Mouse (Mus musculus) midbrain, postnatal 0 days (tissue): Measurements from ENCODE around the gene Kcnh3. TPM values are rescaled to one million over a fixed set of nuclear protein-coding genes. Genes with fewer than 3 reads are reported as not detected.
A peak's percentile ranks its signal among the peaks of the same experiment; 100 is the strongest.

Experiments used
- ATAC-seq: fragments of 200-750 bp; cut with Nextera tagmentation; 2 replicates; pipeline ENCODE4 v1.8.0; 2017; ENCODE audit warnings: moderate number of reproducible peaks, mild to moderate bottlenecking, moderate TSS enrichment, moderate library complexity; ENCODE audit not compliant: low FRiP score
- DNase-seq: peaks from one replicate; pipeline ENCODE4 v3.0.0-alpha.2; 2015; ENCODE audit warnings: low spot score
- H3K27ac ChIP-seq: fragments of 300-500 bp; sonication (generic); 2 replicates; pipeline ENCODE4 v1.5.1; 2014; ENCODE audit warnings: low read depth, mild to moderate bottlenecking, low read length, mixed read lengths
- H3K27me3 ChIP-seq: fragments of 300-500 bp; sonication (generic); 2 replicates; pipeline ENCODE4 v1.6.1; 2014; ENCODE audit warnings: low read length, control low read depth, mixed read lengths; ENCODE audit not compliant: insufficient read depth
- H3K36me3 ChIP-seq: fragments of 300-500 bp; sonication (generic); 2 replicates; pipeline ENCODE4 v1.6.1; 2014; ENCODE audit warnings: low read length, control low read depth, mixed read lengths; ENCODE audit not compliant: insufficient read depth
- H3K4me1 ChIP-seq: fragments of 300-500 bp; sonication (generic); 2 replicates; pipeline ENCODE4 v1.6.1; 2014; ENCODE audit warnings: mild to moderate bottlenecking, control low read depth, antibody characterized with exemption, low read length, mixed read lengths; ENCODE audit not compliant: insufficient read depth
- H3K4me2 ChIP-seq: fragments of 300-500 bp; sonication (generic); 2 replicates; pipeline ENCODE4 v1.6.1; 2014; ENCODE audit warnings: low read depth, mild to moderate bottlenecking, low read length, mixed read lengths; ENCODE audit not compliant: poor library complexity, severe bottlenecking
- H3K4me3 ChIP-seq: fragments of 300-500 bp; sonication (generic); 2 replicates; pipeline ENCODE4 v1.5.1; 2014; ENCODE audit warnings: low read depth, mild to moderate bottlenecking, low read length, moderate library complexity
- H3K9ac ChIP-seq: fragments of 300-500 bp; sonication (generic); replicated peaks from 2 replicates; pipeline ENCODE4 v1.6.1; 2014; ENCODE audit warnings: mild to moderate bottlenecking, low read length, moderate library complexity, mixed read lengths; ENCODE audit not compliant: poor library complexity, severe bottlenecking
- H3K9me3 ChIP-seq: fragments of 300-500 bp; sonication (generic); 2 replicates; pipeline ENCODE4 v1.6.1; 2016; ENCODE audit warnings: low read length, control low read depth
- CTCF ChIP-seq: IDR thresholded peaks from 2 replicates; pipeline ENCODE4 v1.5.1; 2016; ENCODE audit warnings: antibody characterized with exemption, mild to moderate bottlenecking
- WGBS: fragments of 180-500 bp; shearing (Covaris S2); extraction: QIAGEN DNeasy Blood & Tissue Kit; methylation state at CpG from one replicate; pipeline ENCODE4 v1.1.7; 2014; 5-methylcytosine and 5-hydroxymethylcytosine counted together
- polyA plus RNA-seq: library from polyadenylated mRNA; unstranded; fragments of >200 nt; fragmentation: Nextera tagmentation; extraction: Ambion mirVana; gene quantifications from 2 replicates; pipeline ENCODE4 v1.2.1, GENCODE M21; 2015
- total RNA-seq: library from RNA; depleted of rRNA; stranded (reverse); fragments of >200 nt; gene quantifications from 2 replicates; pipeline ENCODE4 v1.2.3, GENCODE M21; 2014

The Kcnh3 gene
- total and polyA plus RNA-seq, 2 experiments from 2014 or later: 0.60 to 3.6 TPM

DNA sequence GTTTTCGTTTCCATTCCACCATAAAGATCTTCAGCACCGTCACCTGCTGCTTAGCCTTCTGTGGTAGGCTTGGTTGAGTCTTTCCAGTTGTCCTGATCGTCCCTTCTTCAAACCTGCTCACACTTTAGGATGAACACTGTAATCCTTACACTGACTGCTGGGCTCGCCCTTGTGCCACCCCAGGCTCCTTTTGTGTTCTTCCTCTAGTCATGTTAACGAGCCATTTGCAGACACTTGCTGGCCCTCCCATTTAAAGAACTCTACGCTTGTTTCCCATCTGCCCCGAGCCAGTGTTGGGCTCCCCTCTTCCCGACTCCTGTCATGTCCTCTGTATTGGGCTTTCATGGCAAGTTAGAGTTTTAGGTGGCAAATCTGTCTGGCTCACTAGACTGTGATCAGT lies 18.7 kb upstream of the Kcnh3 start:
- Histone ChIP-seq H3K36me3 (peaks cover 38% of the 10 kb centered on the region), H3K4me2 (no peak overlapping the region), H3K27ac (no peak overlapping the region), H3K4me1 (no peaks in the 10 kb centered on the region), H3K9ac (no peak overlapping the region), H3K9me3 (no peaks in the 10 kb centered on the region), H3K27me3 (no peaks in the 10 kb centered on the region), H3K4me3 (no peak overlapping the region)
- ATAC-seq: no peak
- WGBS: 75% methylated on average over 8 of the region's 8 CpGs
- TF ChIP-seq CTCF: no peak
- no peak for DNase-seq

DNA sequence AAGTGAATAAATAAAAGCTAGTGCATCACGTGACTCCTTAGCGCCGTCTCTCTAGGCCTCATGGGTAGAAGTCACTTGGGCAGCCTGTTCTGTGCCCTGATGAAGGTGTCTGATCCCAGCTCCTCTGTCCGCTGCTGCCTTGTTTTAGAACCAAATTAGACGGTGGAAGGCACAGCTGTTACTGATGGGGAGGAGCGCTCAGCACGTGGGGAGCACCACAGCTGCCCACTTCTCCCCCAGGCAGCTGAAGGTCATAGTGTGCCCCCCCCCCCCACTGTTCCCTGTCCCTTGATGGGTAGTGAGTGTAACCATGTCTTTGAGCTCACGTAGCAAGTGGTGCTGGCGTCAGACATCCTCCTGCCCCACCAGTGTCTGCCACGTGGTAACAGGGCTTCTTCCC lies 11.5 kb upstream of the Kcnh3 start:
- DNase-seq: no peak
- no peak overlapping the region for H3K4me2 ChIP-seq
- no peaks in the 10 kb centered on the region for H3K27me3 ChIP-seq
- no peak overlapping the region for H3K9ac ChIP-seq
- H3K36me3 ChIP-seq: peaks cover 37% of the 10 kb centered on the region
- no peak overlapping the region for H3K4me3 ChIP-seq
- no peaks in the 10 kb centered on the region for H3K9me3 ChIP-seq
- no peak for ATAC-seq
- H3K4me1 ChIP-seq: no peaks in the 10 kb centered on the region
- H3K27ac ChIP-seq: no peak overlapping the region
- no peak for TF ChIP-seq CTCF
- 84% methylated on average over 10 of the region's 10 CpGs for WGBS

DNA sequence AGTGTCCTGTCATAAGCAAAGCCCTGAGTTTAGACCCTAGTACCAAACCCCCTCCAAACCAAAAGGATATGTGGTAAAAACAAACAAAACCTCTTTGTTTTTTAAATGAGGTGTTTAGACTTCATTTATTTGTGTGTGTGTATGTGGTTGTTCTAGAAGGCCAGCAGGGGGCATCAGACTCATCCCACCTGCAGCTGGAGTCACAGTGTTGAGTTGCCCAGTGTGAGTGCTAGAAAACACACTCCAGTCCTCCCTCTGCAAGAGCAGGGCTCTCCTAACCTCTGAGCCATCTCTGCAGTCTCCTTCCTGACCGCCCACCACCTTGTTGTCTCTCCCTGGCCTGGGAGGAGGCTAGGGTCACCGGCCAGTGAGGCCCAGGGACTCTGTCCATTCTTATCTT lies 9.7 kb upstream of the Kcnh3 start:
- Histone ChIP-seq H3K27ac (no peak overlapping the region), H3K4me2 (no peak overlapping the region), H3K4me3 (no peak overlapping the region), H3K9me3 (no peaks in the 10 kb centered on the region), H3K4me1 (no peaks in the 10 kb centered on the region), H3K27me3 (peaks cover 3% of the 10 kb centered on the region), H3K9ac (no peak overlapping the region), H3K36me3 (peaks cover 26% of the 10 kb centered on the region)
- peak; percentile 45 for TF ChIP-seq CTCF
- DNase-seq: no peak
- no peak for ATAC-seq
- WGBS: 77% methylated on average over 2 of the region's 2 CpGs

DNA sequence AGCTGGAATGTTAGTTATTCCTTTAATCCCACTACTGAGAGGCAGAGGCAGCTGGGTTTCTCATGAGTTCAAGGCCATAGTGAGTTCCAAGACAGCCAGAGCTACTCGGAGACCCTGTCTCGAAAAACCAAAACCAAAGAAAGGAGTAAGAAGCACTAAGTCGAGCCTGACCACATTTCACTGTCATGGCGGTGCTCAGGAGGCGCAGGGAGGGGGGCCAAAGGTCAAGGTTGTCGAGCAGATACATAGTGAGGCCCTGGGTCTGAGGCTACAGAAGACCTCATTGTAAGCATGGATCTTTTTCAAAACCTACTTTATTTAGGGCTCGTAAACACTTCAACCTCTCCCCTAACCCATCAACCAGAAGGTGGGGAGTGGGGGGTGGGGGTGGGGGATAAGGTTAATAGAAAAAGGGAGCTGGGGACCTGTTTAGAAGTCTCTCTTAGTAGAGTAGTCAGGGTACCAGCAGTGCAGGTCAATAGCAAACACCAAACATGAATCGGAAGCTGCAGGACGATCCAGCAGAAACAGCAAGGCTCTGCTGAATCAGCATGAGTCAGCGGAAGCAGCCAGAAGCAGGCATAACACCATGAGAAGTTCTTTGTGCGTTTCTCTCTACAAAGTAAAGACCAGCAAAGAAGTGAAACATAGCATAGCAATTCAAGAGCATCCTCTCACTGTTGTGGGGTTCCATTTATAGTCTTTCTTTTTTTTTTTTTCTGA lies 8.8 kb upstream of the Kcnh3 start:
- 89% methylated on average over 11 of the region's 11 CpGs for WGBS
- H3K4me1 ChIP-seq: no peaks in the 10 kb centered on the region
- H3K27me3 ChIP-seq: peaks cover 9% of the 10 kb centered on the region
- H3K27ac ChIP-seq: no peak overlapping the region
- H3K9ac ChIP-seq: no peak overlapping the region
- no peak overlapping the region for H3K4me2 ChIP-seq
- H3K4me3 ChIP-seq: no peak overlapping the region
- DNase-seq: no peak
- TF ChIP-seq CTCF: no peak
- ATAC-seq: no peak
- no peaks in the 10 kb centered on the region for H3K9me3 ChIP-seq
- H3K36me3 ChIP-seq: peaks cover 17% of the 10 kb centered on the region

DNA sequence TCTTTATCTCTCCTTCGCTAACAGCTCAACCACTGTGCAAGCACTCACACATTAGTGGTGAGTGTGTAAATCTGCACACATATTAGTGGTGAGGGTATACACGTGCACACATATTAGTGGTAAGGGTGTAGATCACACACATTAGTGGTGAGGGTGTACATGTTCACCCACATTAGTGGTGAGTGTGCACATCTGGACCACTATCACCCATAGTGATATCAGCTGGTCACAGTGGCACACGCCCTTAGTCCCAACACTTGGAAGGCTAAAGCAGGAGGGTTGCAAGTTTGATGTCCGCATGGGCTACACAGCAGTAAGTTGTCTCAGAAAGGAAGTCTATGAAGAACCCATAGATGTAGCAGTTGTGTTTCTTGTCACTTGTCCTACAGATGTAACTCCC lies 7.0 kb upstream of the Kcnh3 start:
- H3K4me2 ChIP-seq: no peak overlapping the region
- no peak overlapping the region for H3K9ac ChIP-seq
- no peaks in the 10 kb centered on the region for H3K9me3 ChIP-seq
- WGBS: 91% methylated on average over 4 of the region's 4 CpGs
- peaks cover 20% of the 10 kb centered on the region for H3K27me3 ChIP-seq
- no peak for TF ChIP-seq CTCF
- ATAC-seq: no peak
- peaks cover 2% of the 10 kb centered on the region for H3K36me3 ChIP-seq
- no peak overlapping the region for H3K4me3 ChIP-seq
- no peaks in the 10 kb centered on the region for H3K4me1 ChIP-seq
- no peak overlapping the region for H3K27ac ChIP-seq
- no peak for DNase-seq

DNA sequence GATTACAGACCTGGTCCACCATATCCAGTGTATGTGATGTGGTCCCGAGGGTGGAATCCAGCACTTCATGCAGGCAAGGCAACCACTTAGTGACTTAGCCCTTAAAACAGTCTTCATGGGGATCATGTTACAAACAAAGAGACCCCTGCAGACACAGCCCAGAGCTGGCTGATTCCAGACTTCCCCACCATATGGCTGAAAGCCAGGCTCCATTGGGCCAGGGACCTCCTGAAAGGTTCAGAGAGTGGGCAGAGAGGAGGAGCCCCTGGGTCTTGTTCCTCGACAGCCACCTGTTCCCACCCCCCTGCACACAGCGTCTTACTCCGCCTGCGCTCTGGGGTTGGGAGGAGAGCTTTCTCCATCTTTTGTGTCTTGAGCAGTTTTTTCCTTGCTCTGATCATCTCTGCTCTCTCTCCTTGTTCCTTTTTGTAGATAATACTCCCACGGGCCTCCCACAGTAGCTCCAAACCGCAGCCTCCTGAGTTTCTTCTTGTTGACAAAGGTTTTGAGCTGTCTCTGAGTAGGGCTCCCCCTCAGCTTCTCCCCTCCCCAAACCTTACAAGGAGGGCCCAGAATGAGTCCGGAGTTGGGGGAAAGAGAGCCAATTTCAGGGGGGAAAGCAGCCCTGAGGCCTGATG lies 3.2 kb upstream of the Kcnh3 start:
- H3K9ac ChIP-seq: no peak overlapping the region
- no peak for TF ChIP-seq CTCF
- H3K4me1 ChIP-seq: peaks cover 12% of the 10 kb centered on the region
- no peak overlapping the region for H3K27ac ChIP-seq
- DNase-seq: no peak
- H3K36me3 ChIP-seq: no peaks in the 10 kb centered on the region
- WGBS: 7% methylated on average over 8 of the region's 8 CpGs
- no peak for ATAC-seq
- peaks cover 51% of the 10 kb centered on the region for H3K27me3 ChIP-seq
- no peak overlapping the region for H3K4me2 ChIP-seq
- H3K9me3 ChIP-seq: no peaks in the 10 kb centered on the region
- no peak overlapping the region for H3K4me3 ChIP-seq
